Mouse (Mus musculus) MEL (cell line): ENCODE data around the gene Khdrbs1. TPM values are rescaled to one million over a fixed set of nuclear protein-coding genes. Genes with fewer than 3 reads are reported as not detected.
A peak's percentile ranks its signal among the peaks of the same experiment; 100 is the strongest.

Experiments
- DNase-seq: peaks from one replicate; pipeline ENCODE4 v3.0.0; 2011; ENCODE audit warnings: low read depth, low spot score
- H3K27ac ChIP-seq: 2 replicates; pipeline ENCODE4 v1.5.1; 2012; ENCODE audit warnings: low read depth, mild to moderate bottlenecking, control low read depth, low read length, moderate library complexity; ENCODE audit not compliant: control insufficient read depth
- H3K27me3 ChIP-seq, 2 experiments: fragments of 150-350 bp in 1 of 2; sonication (generic) in 1 of 2; 2 replicates each; pipeline ENCODE4 v1.6.1; 2012; ENCODE audit warnings: low read length in 2 of 2, mild to moderate bottlenecking in 2 of 2, improper control_type of control experiment in 1 of 2, moderate library complexity in 1 of 2; ENCODE audit not compliant: insufficient read depth in 2 of 2, control insufficient read depth in 1 of 2
- H3K36me3 ChIP-seq, 2 experiments: 2 replicates each; pipeline ENCODE4 v1.6.1; 2012 to 2014; ENCODE audit warnings: low read length in 2 of 2, improper control_type of control experiment in 1 of 2, inconsistent platforms in 1 of 2, mild to moderate bottlenecking in 1 of 2; ENCODE audit not compliant: insufficient read depth in 2 of 2, control insufficient read depth in 1 of 2
- H3K4me1 ChIP-seq, 2 experiments: fragments of 150-350 bp in 1 of 2; sonication (generic) in 1 of 2; 2 replicates each; pipeline ENCODE4 v1.6.1; 2012; ENCODE audit warnings: low read length in 2 of 2, improper control_type of control experiment in 1 of 2, mild to moderate bottlenecking in 1 of 2; ENCODE audit not compliant: insufficient read depth in 2 of 2, control insufficient read depth in 1 of 2
- H3K4me3 ChIP-seq, 2 experiments: fragments of 150-350 bp in 1 of 2; sonication (generic) in 1 of 2; 2 replicates each; pipeline ENCODE4 v1.5.1; 2012; ENCODE audit warnings: low read depth in 2 of 2, low read length in 2 of 2, mild to moderate bottlenecking in 2 of 2, moderate library complexity in 2 of 2, control low read depth in 1 of 2, improper control_type of control experiment in 1 of 2; ENCODE audit not compliant: control insufficient read depth in 1 of 2, insufficient read depth in 1 of 2
- H3K79me2 ChIP-seq: 2 replicates; pipeline ENCODE4 v1.6.1; 2012; ENCODE audit warnings: mild to moderate bottlenecking, low read length, moderate library complexity; ENCODE audit not compliant: control insufficient read depth, poor library complexity, insufficient read depth
- H3K9ac ChIP-seq: 2 replicates; pipeline ENCODE4 v1.6.1; 2012; ENCODE audit warnings: low read depth, mild to moderate bottlenecking, control low read depth, low read length, moderate library complexity; ENCODE audit not compliant: control insufficient read depth, poor library complexity, severe bottlenecking
- H3K9me3 ChIP-seq: fragments of 150-350 bp; sonication (generic); replicated peaks from 2 replicates; pipeline ENCODE4 v1.6.1; 2012; ENCODE audit warnings: mild to moderate bottlenecking, low read length, improper control_type of control experiment, moderate library complexity; ENCODE audit not compliant: insufficient read depth
- CHD2 ChIP-seq: IDR thresholded peaks from 2 replicates; pipeline ENCODE4 v1.6.1; 2011; ENCODE audit warnings: low read length, improper control_type of control experiment
- ELF1 ChIP-seq: IDR thresholded peaks from 2 replicates; pipeline ENCODE4 v1.6.1; 2014; ENCODE audit warnings: low read depth, mild to moderate bottlenecking, inconsistent platforms, low read length, improper control_type of control experiment, moderate library complexity
- EP300 ChIP-seq, 2 experiments: IDR thresholded peaks; 2 replicates each; pipeline ENCODE4 v1.6.1; 2011; ENCODE audit warnings: improper control_type of control experiment in 2 of 2, low read length in 2 of 2, low read depth in 1 of 2, mild to moderate bottlenecking in 1 of 2
- GATA1 ChIP-seq: IDR thresholded peaks from 2 replicates; pipeline ENCODE4 v1.6.1; 2011; ENCODE audit warnings: low read depth, low read length, improper control_type of control experiment
- KAT2A ChIP-seq: conservative IDR thresholded peaks from 2 replicates; pipeline ENCODE4 v1.6.1; 2012; ENCODE audit warnings: low read depth, low read length, improper control_type of control experiment, inconsistent platforms
- MAFK ChIP-seq: IDR thresholded peaks from 2 replicates; pipeline ENCODE4 v1.6.1; 2011; ENCODE audit warnings: low read depth, mild to moderate bottlenecking, low read length, improper control_type of control experiment, borderline replicate concordance
- MAX ChIP-seq: IDR thresholded peaks from 2 replicates; pipeline ENCODE4 v1.6.1; 2011; ENCODE audit warnings: low read length, improper control_type of control experiment
- MEF2A ChIP-seq: IDR thresholded peaks from 2 replicates; pipeline ENCODE4 v1.6.1; 2014; ENCODE audit warnings: low read depth, mild to moderate bottlenecking, inconsistent platforms, low read length, improper control_type of control experiment; ENCODE audit not compliant: poor library complexity, insufficient replicate concordance, severe bottlenecking; ENCODE audit errors: extremely low read depth
- MXI1 ChIP-seq: IDR thresholded peaks from 2 replicates; pipeline ENCODE4 v1.6.1; 2011; ENCODE audit warnings: mild to moderate bottlenecking, low read depth, low read length, improper control_type of control experiment
- MYB ChIP-seq: IDR thresholded peaks from 2 replicates; pipeline ENCODE4 v1.6.1; 2011; ENCODE audit warnings: mild to moderate bottlenecking, low read depth, low read length, improper control_type of control experiment
- MYC ChIP-seq: IDR thresholded peaks from 2 replicates; pipeline ENCODE4 v1.6.1; 2011; ENCODE audit warnings: low read depth, mild to moderate bottlenecking, low read length, improper control_type of control experiment, moderate library complexity
- RAD21 ChIP-seq: IDR thresholded peaks from 2 replicates; pipeline ENCODE4 v1.6.1; 2011; ENCODE audit warnings: mild to moderate bottlenecking, low read depth, low read length, improper control_type of control experiment
- SMC3 ChIP-seq: IDR thresholded peaks from 2 replicates; pipeline ENCODE4 v1.6.1; 2011; ENCODE audit warnings: low read depth, low read length, improper control_type of control experiment
- TBP ChIP-seq: IDR thresholded peaks from 2 replicates; pipeline ENCODE4 v1.8.0; 2011; ENCODE audit warnings: low read depth, low read length, improper control_type of control experiment
- UBTF ChIP-seq: IDR thresholded peaks from 2 replicates; pipeline ENCODE4 v1.6.1; 2012; ENCODE audit warnings: low read depth, mild to moderate bottlenecking, inconsistent platforms, low read length, improper control_type of control experiment, moderate library complexity, borderline replicate concordance; ENCODE audit not compliant: insufficient read depth
- polyA plus RNA-seq, 2 experiments: library from polyadenylated mRNA; stranded (reverse) in 1 of 2; unstranded in 1 of 2; fragments of >175 nt in 1 of 2; fragments of >200 nt in 1 of 2; gene quantifications; 2 replicates each; pipeline versions ENCODE4 v1.2.1 to v1.2.4; 2012; ENCODE audit warnings: low replicate concordance in 2 of 2, low read depth in 1 of 2; ENCODE audit not compliant: insufficient read length in 2 of 2, insufficient read depth in 1 of 2, missing spikeins in 1 of 2
- total RNA-seq: library from RNA; depleted of rRNA; stranded (reverse); fragments of 300-350 nt; gene quantifications from 2 replicates; pipeline ENCODE4 v1.2.3, GENCODE M21; 2012

Khdrbs1 gene
- total and polyA plus RNA-seq, 3 experiments, result 56.5 to 141 (median 77.6) TPM

- Histone ChIP-seq H3K4me1 (peaks cover 0 to 16% of the 10 kb centered on the region in 2 experiments; a peak in 2 of 4 replicates), H3K9ac (no peak overlapping the region), H3K27me3 (no peaks in the 10 kb centered on the region), H3K27ac (no peak overlapping the region), H3K4me3 (no peak overlapping the region), H3K79me2 (no peaks in the 10 kb centered on the region), H3K36me3 (peaks cover 0 to 9% of the 10 kb centered on the region in 2 experiments; a peak in 1 of 4 replicates), H3K9me3 (no peaks in the 10 kb centered on the region)
- peak; percentile 20 to 50; a peak in 1 of 4 replicates for TF ChIP-seq EP300 (IDR thresholded peaks at IDR 0.05; ENCODE audit: low read depth in 1 of 2, low read length in 2 of 2)
- TF ChIP-seq ELF1, result 0 out of 2 replicates have a peak, but pooled peaks have one; percentile 27
- no peak for TF ChIP-seq CHD2
- TF ChIP-seq SMC3, result peak; percentile 3; the same call in 1 of the 2 replicates
- peak; percentile 74 for DNase-seq
Measured at GRCm38 (mm10) chr4:129781881-129782675, 40.0 kb upstream of the Khdrbs1 start.

- Histone ChIP-seq H3K4me1 (no peaks in the 10 kb centered on the region; a peak in 1 of 4 replicates), H3K36me3 (no peaks in the 10 kb centered on the region), H3K27ac (no peak overlapping the region), H3K9ac (no peak overlapping the region), H3K27me3 (no peaks in the 10 kb centered on the region), H3K4me3 (no peak overlapping the region), H3K9me3 (no peaks in the 10 kb centered on the region), H3K79me2 (no peaks in the 10 kb centered on the region)
- no peak for DNase-seq
- TF ChIP-seq MYC, result no peak
- TF ChIP-seq MAX, result no peak
- no peak for TF ChIP-seq MEF2A
- no peak for TF ChIP-seq TBP
- TF ChIP-seq KAT2A, result no peak
- TF ChIP-seq MAFK, result no peak
- TF ChIP-seq EP300 (IDR thresholded peaks at IDR 0.05; ENCODE audit: low read depth in 1 of 2, low read length in 2 of 2), result no peak
Measured at GRCm38 (mm10) chr4:129771672-129772521, 29.8 kb upstream of the Khdrbs1 start.

- Histone ChIP-seq H3K4me3 (no peak overlapping the region), H3K79me2 (no peaks in the 10 kb centered on the region), H3K4me1 (no peaks in the 10 kb centered on the region; a peak in 1 of 4 replicates), H3K9ac (no peak overlapping the region), H3K27ac (no peak overlapping the region), H3K36me3 (no peaks in the 10 kb centered on the region), H3K27me3 (no peaks in the 10 kb centered on the region), H3K9me3 (no peaks in the 10 kb centered on the region)
- TF ChIP-seq MYB (no peak), ELF1 (no peak), MXI1 (no peak), GATA1 (no peak), TBP (no peak), RAD21 (no peak), UBTF (no peak)
- DNase-seq, result no peak
Measured at GRCm38 (mm10) chr4:129771314-129771671, 29.2 kb upstream of the Khdrbs1 start.
